9 mouse cellular contexts compared by ENCODE assay signal in genomic region chr2:9872682-9873081, GRCm38 (mm10). TPM values are rescaled to one million over a fixed set of nuclear protein-coding genes. Genes with fewer than 3 reads are reported as not detected.
DNase-seq lines count a peak whose midpoint lies in the region; ATAC-seq lines count a peak whose summit lies in the region.
"Had no signal": no experiment of that assay in that cellular context is flagged by ENCODE, and none has a peak within 500 bp of the region (broad histone marks: within the 10 kb centered on the region; RNA-seq: fewer than 3 reads in every experiment).

No protein-coding gene starts in this region.

- DNase-seq in kidney, postnatal 14 days, result no peak
- DNase-seq in embryo, embryonic 11 days, result peak; percentile 48
- peak; percentile 78 for DNase-seq in induced T-regulatory cell, adult 2 months (ENCODE audit: low read depth)
- peak; percentile 71 for DNase-seq in retina, embryonic 14.5 days (ENCODE audit: low spot score)
- no peak for DNase-seq in frontal cortex, postnatal 36 days (ENCODE audit: low spot score in 2 of 2)
- DNase-seq in adrenal gland, adult 8-10 months, result no peak
- DNase-seq in cerebellum, adult 18-20 months, result no peak
- DNase-seq: lung, adult 18-20 months had no signal

- no peak for ATAC-seq in kidney, embryonic 15.5 days (replicated peaks; ENCODE audit: low FRiP score)

- 16% methylated on average over 12 of the region's 12 CpGs for WGBS in kidney, embryonic 15.5 days

- peaks cover 93% of the 10 kb centered on the region for H3K27me3 ChIP-seq in kidney, embryonic 15.5 days

- no peaks in the 10 kb centered on the region for H3K36me3 ChIP-seq in kidney, embryonic 15.5 days

- no peaks in the 10 kb centered on the region for H3K9me3 ChIP-seq in kidney, embryonic 15.5 days (replicated peaks)

- H3K27ac ChIP-seq in kidney, embryonic 15.5 days, result peak overlapping the region; percentile 49

- H3K9ac ChIP-seq in kidney, embryonic 15.5 days, result peak overlapping the region; percentile 11; the same call in 1 of the 2 replicates

- peaks cover 15% of the 10 kb centered on the region for H3K4me1 ChIP-seq in kidney, embryonic 15.5 days

- peak overlapping the region; percentile 38 for H3K4me2 ChIP-seq in kidney, embryonic 15.5 days

- H3K4me3 ChIP-seq in kidney, embryonic 15.5 days (replicated peaks), result peak overlapping the region; percentile 55

RNA-seq across cellular contexts. Expression of gene 4930412O13Rik, which starts 8.4 kb away (rescaled TPM):
- polyA plus RNA-seq in kidney, embryonic 15.5 days (2015; fragmentation: Nextera tagmentation; extraction: Ambion mirVana), result 2.8 and 3.0 TPM in 2 replicates
- total RNA-seq in adrenal gland, adult 8-10 months (2022), result 1 to 10 TPM in 3 of 4 experiments, under 1 TPM in 1; 0.78 to 3.3 (median 2.8) TPM

RNA-seq across cellular contexts. Expression of gene 9230102O04Rik, which starts 16.7 kb away (rescaled TPM):
- polyA plus RNA-seq in kidney, embryonic 15.5 days (2015; fragmentation: Nextera tagmentation; extraction: Ambion mirVana), result 4.9 and 6.2 TPM in 2 replicates
- total RNA-seq in adrenal gland, adult 8-10 months (2022), result not detected

RNA-seq across cellular contexts. Expression of gene Gata3, which starts 17.2 kb away (rescaled TPM):
- polyA plus RNA-seq in kidney, embryonic 15.5 days (2015; fragmentation: Nextera tagmentation; extraction: Ambion mirVana), result 98.5 and 108 TPM in 2 replicates
- 10 to 100 TPM; 22.3 to 43.4 (median 32.2) TPM for total RNA-seq in adrenal gland, adult 8-10 months (2022)

Comparison
In these comparisons a context has a peak if more than half of its experiments do, and no peak if none do; other contexts are left out.
1. DNase-seq: peak in embryo, embryonic 11 days (single experiment), induced T-regulatory cell, adult 2 months (single experiment) and retina, embryonic 14.5 days (single experiment); none in kidney, postnatal 14 days (single experiment), frontal cortex, postnatal 36 days (0 of 2), adrenal gland, adult 8-10 months (single experiment) and cerebellum, adult 18-20 months (0 of 2).